23 mouse cellular contexts compared by ENCODE assay signal in the genomic region with DNA sequence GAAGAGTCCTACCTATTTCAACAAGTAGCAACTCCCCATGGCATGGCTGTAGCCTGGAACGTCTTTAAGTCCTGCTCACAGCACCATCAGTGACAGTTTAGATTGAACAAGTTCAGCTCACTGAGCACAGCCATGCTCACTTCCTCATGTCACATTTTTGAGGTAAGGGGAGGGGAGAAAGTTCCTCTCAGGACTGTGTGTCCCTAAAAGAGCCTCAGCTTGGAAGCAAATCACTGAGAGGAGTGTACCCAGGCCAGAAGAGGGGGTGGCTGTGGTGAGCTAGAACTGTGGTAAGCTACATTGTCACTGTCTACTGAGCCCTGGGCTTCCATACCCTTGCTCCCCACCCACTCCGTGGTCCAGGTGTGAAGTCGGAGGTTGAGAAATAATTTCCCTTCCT.
DNase-seq lines count a peak whose midpoint lies in the region; ATAC-seq lines count a peak whose summit lies in the region.
"Had no signal": no experiment of that assay in that cellular context is flagged by ENCODE, and none has a peak within 500 bp of the region (broad histone marks: within the 10 kb centered on the region; RNA-seq: fewer than 3 reads in every experiment).

No protein-coding gene starts in this region.

- no peak overlapping the region for H3K4me3 ChIP-seq in neural tube, embryonic 12.5 days
- H3K4me3 ChIP-seq: forebrain, embryonic 10.5 days; gastrocnemius, adult 2 months; heart, embryonic 12.5 days; hindbrain, embryonic 12.5 days; kidney, embryonic 15.5 days; limb, embryonic 10.5 days had no signal

- H3K9me3 ChIP-seq in neural tube, embryonic 12.5 days = no peaks in the 10 kb centered on the region
- H3K9me3 ChIP-seq: forebrain, embryonic 10.5 days; heart, embryonic 12.5 days; hindbrain, embryonic 12.5 days; kidney, embryonic 15.5 days; limb, embryonic 10.5 days had no signal

- DNase-seq in neural tube, embryonic 10.5 days (ENCODE audit: extremely low spot score, low spot score) = no peak
- DNase-seq in kidney, postnatal 14 days = no peak
- DNase-seq in testis, postnatal 14 days (ENCODE audit: low spot score) = no peak
- DNase-seq in layer of hippocampus, adult 18-20 months (ENCODE audit: low spot score in 2 of 2) = no peak
- DNase-seq: adrenal gland, postnatal 25 days; cerebellum, adult 9-10 months; gastrocnemius, adult 2 months; heart, adult 11 months; heart, postnatal 14 days; lung, adult 2 months; lung, postnatal 14 days; right cerebral cortex, postnatal 14 days; thymus, postnatal 25 days had no signal

- H3K4me1 ChIP-seq in neural tube, embryonic 12.5 days = no peaks in the 10 kb centered on the region
- H3K4me1 ChIP-seq: forebrain, embryonic 10.5 days; heart, embryonic 12.5 days; hindbrain, embryonic 12.5 days; kidney, embryonic 15.5 days; limb, embryonic 10.5 days had no signal

- 77% methylated on average over 3 of the region's 3 CpGs for WGBS in neural tube, embryonic 12.5 days

- no peak overlapping the region for H3K4me2 ChIP-seq in neural tube, embryonic 12.5 days (replicated peaks)
- H3K4me2 ChIP-seq: heart, embryonic 12.5 days; hindbrain, embryonic 12.5 days; kidney, embryonic 15.5 days had no signal

- H3K27me3 ChIP-seq in neural tube, embryonic 12.5 days (replicated peaks) = no peaks in the 10 kb centered on the region
- H3K27me3 ChIP-seq: heart, embryonic 12.5 days; hindbrain, embryonic 12.5 days; kidney, embryonic 15.5 days had no signal

- 0 out of 2 replicates have a peak, but pooled peaks have one; percentile 29 for ATAC-seq in neural tube, embryonic 12.5 days (ENCODE audit: low FRiP score, low read depth)
- ATAC-seq in granulocyte monocyte progenitor cell, adult 5-6 weeks (replicated peaks; ENCODE audit: poor library complexity, severe bottlenecking) = peak; percentile 72
- ATAC-seq in megakaryocyte-erythroid progenitor cell, adult 5-6 weeks (replicated peaks; ENCODE audit: low FRiP score, low TSS enrichment, poor library complexity, severe bottlenecking) = 0 out of 2 replicates have a peak, but pooled peaks have one; percentile 22
- ATAC-seq: intestine, postnatal 0 days; midbrain, embryonic 16.5 days had no signal

- H3K9ac ChIP-seq in neural tube, embryonic 12.5 days = no peak overlapping the region
- H3K9ac ChIP-seq: heart, embryonic 12.5 days; hindbrain, embryonic 12.5 days; kidney, embryonic 15.5 days had no signal

- no peaks in the 10 kb centered on the region for H3K36me3 ChIP-seq in neural tube, embryonic 12.5 days
- H3K36me3 ChIP-seq: forebrain, embryonic 10.5 days; heart, embryonic 12.5 days; hindbrain, embryonic 12.5 days; kidney, embryonic 15.5 days; limb, embryonic 10.5 days had no signal

- no peak overlapping the region for H3K27ac ChIP-seq in neural tube, embryonic 12.5 days
- H3K27ac ChIP-seq: forebrain, embryonic 10.5 days; gastrocnemius, adult 2 months; hindbrain, embryonic 12.5 days; kidney, embryonic 15.5 days; limb, embryonic 10.5 days had no signal

Comparison
In these comparisons a context has a peak if more than half of its experiments do, and no peak if none do; other contexts are left out.
1. ATAC-seq: peak in every context shown above with its lines; median percentile 72 in granulocyte monocyte progenitor cell, adult 5-6 weeks; 29 in neural tube, embryonic 12.5 days; 22 in megakaryocyte-erythroid progenitor cell, adult 5-6 weeks.